Mouse (Mus musculus) kidney, embryonic 16.5 days (tissue): ENCODE measurements around the gene Tdrkh. TPM values are rescaled to one million over a fixed set of nuclear protein-coding genes. Genes with fewer than 3 reads are reported as not detected.

ENCODE experiments used
- ATAC-seq: fragments of 200-750 bp; cut with Nextera tagmentation; 2 replicates; pipeline ENCODE4 v1.8.0; 2017; ENCODE audit warnings: moderate TSS enrichment; ENCODE audit not compliant: low FRiP score, low TSS enrichment
- H3K27ac ChIP-seq: fragments of 300-500 bp; sonication (generic); 2 replicates; pipeline ENCODE4 v1.5.1; 2014; ENCODE audit warnings: low read length
- H3K27me3 ChIP-seq: fragments of 300-500 bp; sonication (generic); 2 replicates; pipeline ENCODE4 v1.6.1; 2014; ENCODE audit warnings: low read length, control low read depth, mixed read lengths; ENCODE audit not compliant: insufficient read depth
- H3K36me3 ChIP-seq: fragments of 300-500 bp; sonication (generic); 2 replicates; pipeline ENCODE4 v1.6.1; 2014; ENCODE audit warnings: low read length, control low read depth, mixed read lengths; ENCODE audit not compliant: insufficient read depth
- H3K4me1 ChIP-seq: fragments of 300-500 bp; sonication (generic); 2 replicates; pipeline ENCODE4 v1.6.1; 2014; ENCODE audit warnings: low read length, control low read depth, mixed read lengths; ENCODE audit not compliant: insufficient read depth
- H3K4me2 ChIP-seq: fragments of 300-500 bp; sonication (generic); replicated peaks from 2 replicates; pipeline ENCODE4 v1.6.1; 2014; ENCODE audit warnings: low read depth, low read length
- H3K4me3 ChIP-seq: fragments of 300-500 bp; sonication (generic); 2 replicates; pipeline ENCODE4 v1.5.1; 2014; ENCODE audit warnings: mild to moderate bottlenecking, low read length
- H3K9ac ChIP-seq: fragments of 300-500 bp; sonication (generic); replicated peaks from 2 replicates; pipeline ENCODE4 v1.6.1; 2014; ENCODE audit warnings: low read length
- H3K9me3 ChIP-seq: fragments of 300-500 bp; sonication (generic); 2 replicates; pipeline ENCODE4 v1.6.1; 2016; ENCODE audit warnings: low read length, control low read depth
- WGBS: fragments of 180-500 bp; shearing (Covaris S2); extraction: QIAGEN DNeasy Blood & Tissue Kit; methylation state at CpG from one replicate; pipeline ENCODE4 v1.1.7; 2014; 5-methylcytosine and 5-hydroxymethylcytosine counted together
- polyA plus RNA-seq: library from polyadenylated mRNA; unstranded; fragments of >200 nt; fragmentation: Nextera tagmentation; extraction: Ambion mirVana; gene quantifications from 2 replicates; pipeline ENCODE4 v1.2.1, GENCODE M21; 2015

Gene Tdrkh
- polyA plus RNA-seq, 1 experiment from 2014 or later, result 12.1 TPM

DNA sequence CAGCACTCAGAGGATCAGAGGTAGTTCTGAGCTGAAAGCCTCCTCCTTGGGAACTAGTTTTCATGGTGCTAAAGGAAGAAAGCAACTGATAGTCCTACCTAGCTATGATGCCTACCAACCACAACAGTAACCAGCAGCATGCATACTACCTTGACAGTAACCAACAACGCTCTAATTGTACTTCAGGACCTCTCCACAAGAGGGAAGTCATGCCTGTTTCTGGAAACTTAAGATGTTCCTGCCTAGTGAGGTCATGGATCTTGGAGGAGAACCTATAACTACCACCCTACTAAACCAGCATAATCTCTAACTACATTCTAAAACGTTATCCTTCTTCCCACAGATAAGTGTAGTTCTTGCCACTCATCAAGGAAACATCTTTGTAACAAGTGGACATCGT, 28.1 kb downstream of the Tdrkh start:
- Histone ChIP-seq H3K4me1 (peaks cover 5% of the 10 kb centered on the region; the same call in 1 of the 2 replicates), H3K36me3 (peaks cover 7% of the 10 kb centered on the region), H3K9me3 (no peaks in the 10 kb centered on the region), H3K9ac (no peak overlapping the region), H3K27me3 (peaks cover 2% of the 10 kb centered on the region; the same call in 1 of the 2 replicates), H3K4me3 (no peak overlapping the region), H3K27ac (no peak overlapping the region), H3K4me2 (no peak overlapping the region)
- WGBS, result 39% methylated on average over 3 of the region's 3 CpGs
- ATAC-seq, result no peak

- peak within 1 kb of the TSS; percentile 96 for H3K4me3 ChIP-seq
- H3K9ac ChIP-seq, result peak within 1 kb of the TSS; percentile 93
- H3K27ac ChIP-seq, result peak within 1 kb of the TSS; percentile 81
- peaks cover 26% of the 10 kb centered on the region for H3K36me3 ChIP-seq
- H3K4me2 ChIP-seq, result peak within 1 kb of the TSS; percentile 86
- under 1% methylated on average over 38 of the region's 39 CpGs for WGBS
- peak; percentile 99 for ATAC-seq
- peaks cover 5% of the 10 kb centered on the region; the same call in 1 of the 2 replicates for H3K4me1 ChIP-seq
- H3K27me3 ChIP-seq, result peaks cover 2% of the 10 kb centered on the region; the same call in 1 of the 2 replicates
- H3K9me3 ChIP-seq, result no peaks in the 10 kb centered on the region
Measured at GRCm38 (mm10) chr3:94442951-94443596, 30.0 kb downstream of the Tdrkh start, which contains the start of gene Mrpl9. Gene Mrpl9 (plus strand): TSS chr3:94443318.

DNA sequence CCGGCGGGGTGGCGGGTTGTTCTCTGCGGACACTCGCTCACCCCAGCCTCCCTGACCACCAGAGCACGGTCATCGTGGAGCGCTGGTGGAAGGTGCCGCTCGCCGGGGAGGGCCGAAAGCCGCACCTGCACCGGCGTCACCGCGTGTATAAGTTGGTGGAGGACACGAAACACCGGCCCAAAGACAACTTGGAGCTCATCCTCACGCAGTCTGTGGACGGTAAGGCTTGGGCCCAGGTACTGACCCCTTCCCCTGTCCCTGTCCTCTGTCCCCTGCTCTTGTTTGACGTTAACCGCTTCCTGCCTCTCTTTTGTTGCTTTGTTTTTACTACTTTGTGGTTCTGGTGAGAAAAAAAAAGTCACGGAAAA, 30.5 kb downstream of the Tdrkh start, which contains the start of gene Oaz3:
Gene Oaz3, minus strand, starts transcription at position 319 of the 368 bp plus-strand sequence.
- ATAC-seq, result no peak; the same call in 1 of the 2 replicates
- peaks cover 30% of the 10 kb centered on the region for H3K36me3 ChIP-seq
- H3K27me3 ChIP-seq, result peaks cover 2% of the 10 kb centered on the region; the same call in 1 of the 2 replicates
- no peaks in the 10 kb centered on the region for H3K9me3 ChIP-seq
- peak within 1 kb of the TSS; percentile 93 for H3K9ac ChIP-seq
- WGBS, result under 1% methylated on average over 24 of the region's 24 CpGs
- peak within 1 kb of the TSS; percentile 81 for H3K27ac ChIP-seq
- peak within 1 kb of the TSS; percentile 96 for H3K4me3 ChIP-seq
- peaks cover 5% of the 10 kb centered on the region; the same call in 1 of the 2 replicates for H3K4me1 ChIP-seq
- H3K4me2 ChIP-seq, result peak within 1 kb of the TSS; percentile 86

DNA sequence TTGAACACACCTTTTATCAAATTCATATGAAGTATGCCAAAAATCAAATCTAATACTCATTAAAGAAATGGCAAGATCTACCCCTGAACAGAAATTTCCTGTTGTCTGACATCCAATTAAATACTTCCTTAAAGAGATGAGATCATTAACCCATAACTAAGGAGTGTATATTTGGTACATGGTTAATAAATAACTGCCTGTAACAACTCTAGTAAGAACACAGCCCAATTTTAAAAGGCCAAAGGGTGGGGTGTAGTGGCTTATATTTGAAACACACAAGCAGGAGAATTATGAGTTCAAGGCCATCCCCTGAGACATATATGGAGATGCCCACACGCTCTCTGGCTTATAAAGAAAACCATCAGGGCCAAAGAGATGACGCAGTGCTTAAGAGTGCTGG, 36.3 kb downstream of the Tdrkh start:
- Histone ChIP-seq H3K9me3 (no peaks in the 10 kb centered on the region), H3K27me3 (no peaks in the 10 kb centered on the region), H3K36me3 (peaks cover 30% of the 10 kb centered on the region), H3K4me3 (no peak overlapping the region), H3K27ac (no peak overlapping the region), H3K4me2 (no peak overlapping the region), H3K9ac (no peak overlapping the region), H3K4me1 (peaks cover 1% of the 10 kb centered on the region; the same call in 1 of the 2 replicates)
- ATAC-seq, result no peak
- 92% methylated on average over 2 of the region's 2 CpGs for WGBS

- Histone ChIP-seq H3K4me1 (no peaks in the 10 kb centered on the region), H3K27ac (no peak overlapping the region), H3K4me3 (peak overlapping the region; percentile 44), H3K36me3 (no peaks in the 10 kb centered on the region), H3K4me2 (peak overlapping the region; percentile 54), H3K27me3 (no peaks in the 10 kb centered on the region), H3K9ac (no peak overlapping the region), H3K9me3 (no peaks in the 10 kb centered on the region)
- WGBS, result under 1% methylated on average over 12 of the region's 12 CpGs
- peak; percentile 91 for ATAC-seq
Measured at GRCm38 (mm10) chr3:94456529-94457000, 43.5 kb downstream of the Tdrkh start.

DNA sequence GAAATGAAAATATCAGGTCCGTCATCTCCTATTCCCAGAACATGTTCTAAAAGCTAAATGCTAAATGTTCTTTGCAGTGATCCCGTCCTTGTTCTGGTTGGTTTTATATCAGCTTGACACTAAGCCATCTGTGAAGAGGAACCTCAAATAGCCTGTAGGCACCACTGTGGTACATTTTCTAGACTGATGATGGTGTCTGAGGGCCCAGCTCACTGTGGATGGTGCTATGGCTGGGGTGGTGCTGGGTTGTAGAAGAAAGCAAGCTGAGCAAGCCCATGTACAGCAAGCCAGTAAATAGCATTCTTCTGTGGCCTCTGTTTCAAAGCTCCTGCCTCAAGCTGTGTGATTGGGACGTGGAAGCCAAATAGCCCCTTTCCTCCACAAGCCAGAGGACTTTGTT, 44.0 kb downstream of the Tdrkh start:
- Histone ChIP-seq H3K9me3 (no peaks in the 10 kb centered on the region), H3K4me2 (no peak overlapping the region), H3K4me1 (no peaks in the 10 kb centered on the region), H3K27me3 (no peaks in the 10 kb centered on the region), H3K36me3 (no peaks in the 10 kb centered on the region), H3K9ac (no peak overlapping the region), H3K27ac (no peak overlapping the region), H3K4me3 (no peak overlapping the region)
- 72% methylated on average over 3 of the region's 3 CpGs for WGBS
- no peak for ATAC-seq

- Histone ChIP-seq H3K27ac (no peak overlapping the region), H3K4me1 (no peaks in the 10 kb centered on the region), H3K36me3 (no peaks in the 10 kb centered on the region), H3K9ac (no peak overlapping the region), H3K27me3 (no peaks in the 10 kb centered on the region), H3K9me3 (no peaks in the 10 kb centered on the region), H3K4me3 (no peak overlapping the region), H3K4me2 (no peak overlapping the region)
- no peak for ATAC-seq
- 100% methylated on average over 2 of the region's 2 CpGs for WGBS
Measured at GRCm38 (mm10) chr3:94459834-94460233, 46.8 kb downstream of the Tdrkh start.

DNA sequence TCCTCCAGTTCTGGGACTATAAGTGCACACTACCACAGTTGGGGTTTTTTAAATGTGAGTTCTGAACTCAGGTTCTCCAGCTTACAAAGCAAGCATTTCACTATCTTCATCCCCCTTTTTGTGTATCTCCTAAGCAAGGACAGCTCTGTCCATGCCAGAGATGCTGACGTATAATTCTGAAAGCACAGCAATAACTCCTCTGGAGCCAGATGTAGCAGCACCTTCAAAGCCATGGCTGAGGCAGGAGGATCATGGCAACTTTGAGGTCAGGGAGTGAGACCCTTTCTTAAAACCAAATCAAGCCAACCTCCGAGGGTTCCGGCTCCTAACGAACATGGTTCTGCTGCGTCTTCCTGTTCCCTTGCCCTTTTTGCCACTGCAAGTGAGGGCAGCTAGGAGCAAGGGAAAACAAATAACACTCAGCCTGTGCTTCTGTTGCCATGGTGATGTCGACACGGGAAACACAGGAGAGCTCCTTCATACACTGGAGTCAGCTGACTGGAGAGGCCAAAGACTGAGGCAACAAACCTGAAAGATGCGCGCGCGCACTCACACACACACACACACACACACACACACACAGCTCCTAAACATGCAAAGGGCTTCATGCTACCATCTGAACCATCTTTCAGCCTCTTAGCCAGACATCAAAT, 51.0 kb downstream of the Tdrkh start:
- Histone ChIP-seq H3K27me3 (no peaks in the 10 kb centered on the region), H3K4me2 (no peak overlapping the region), H3K27ac (no peak overlapping the region), H3K36me3 (no peaks in the 10 kb centered on the region), H3K9ac (no peak overlapping the region), H3K4me3 (no peak overlapping the region), H3K4me1 (no peaks in the 10 kb centered on the region), H3K9me3 (no peaks in the 10 kb centered on the region)
- 46% methylated on average over 11 of the region's 11 CpGs for WGBS
- no peak for ATAC-seq

DNA sequence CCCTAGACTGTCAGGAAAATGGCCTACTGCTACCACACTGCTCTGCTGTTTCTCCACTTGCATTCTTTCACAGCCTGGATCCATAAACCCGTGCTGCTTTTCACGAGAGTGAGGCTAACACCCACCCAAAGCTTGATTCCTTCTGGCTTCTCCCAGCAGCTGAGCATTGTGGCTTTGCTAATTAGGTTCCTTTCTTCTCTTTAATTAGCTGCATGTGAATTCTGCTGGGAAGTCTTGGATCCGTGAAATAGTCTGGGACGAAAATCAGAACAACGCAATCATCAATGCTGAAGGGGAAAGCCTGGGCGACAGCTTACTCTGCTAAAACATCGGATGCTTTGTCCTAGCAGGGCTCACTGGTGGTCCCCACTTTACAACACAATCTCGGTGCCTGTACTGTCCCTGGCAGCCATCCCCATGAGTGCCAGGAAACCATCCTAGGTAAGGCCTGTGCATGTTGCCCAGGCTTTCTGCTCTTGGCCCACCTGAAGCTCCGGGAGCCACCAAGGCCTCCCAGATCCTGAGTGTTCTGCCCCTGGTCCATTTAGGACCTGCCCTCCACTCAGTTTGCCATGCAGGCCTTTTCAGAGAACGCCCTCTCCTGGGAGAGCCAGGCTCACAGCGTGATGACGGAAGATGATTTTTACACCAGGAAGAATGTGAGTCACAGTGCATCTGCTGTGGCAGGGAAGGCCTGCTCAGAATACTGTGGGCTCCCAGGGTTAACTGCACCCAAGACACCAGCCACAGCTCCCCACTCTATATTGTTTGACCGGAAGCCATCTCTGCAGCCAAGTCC, 52.8 kb downstream of the Tdrkh start:
- 68% methylated on average over 13 of the region's 13 CpGs for WGBS
- H3K4me1 ChIP-seq, result no peaks in the 10 kb centered on the region
- H3K27ac ChIP-seq, result no peak overlapping the region
- no peaks in the 10 kb centered on the region for H3K9me3 ChIP-seq
- H3K27me3 ChIP-seq, result no peaks in the 10 kb centered on the region
- no peak overlapping the region for H3K9ac ChIP-seq
- no peak overlapping the region for H3K4me2 ChIP-seq
- no peak overlapping the region for H3K4me3 ChIP-seq
- no peak for ATAC-seq
- no peaks in the 10 kb centered on the region for H3K36me3 ChIP-seq
